Mouse (Mus musculus) cerebellum, postnatal 4 days (tissue): Measurements from ENCODE around the gene Gars.

Source experiments
- DNase-seq, 2 experiments: peaks; one replicate each; pipeline ENCODE4 v3.0.0; 2022; ENCODE audit warnings: low spot score in 2 of 2, mixed read lengths in 1 of 2

Gars gene

GRCm38 (mm10) chr6:55093431-55094146 lies 55.8 kb downstream of the Gars start:
- no peak for DNase-seq

- DNase-seq = no peak
These were observed 60.2 kb downstream of the Gars start for GRCm38 (mm10) chr6:55098030-55098429.

- no peak for DNase-seq
These were observed 60.8 kb downstream of the Gars start for GRCm38 (mm10) chr6:55098603-55099002.

GRCm38 (mm10) chr6:55108358-55108757 lies 70.6 kb downstream of the Gars start:
- no peak for DNase-seq

GRCm38 (mm10) chr6:55117325-55118109 lies 79.7 kb downstream of the Gars start:
- peak in 1 of 2 experiments; percentile 8 for DNase-seq

- no peak for DNase-seq
These were observed 85.2 kb downstream of the Gars start for GRCm38 (mm10) chr6:55123056-55123455.

GRCm38 (mm10) chr6:55126576-55126975 lies 88.8 kb downstream of the Gars start:
- DNase-seq = no peak

- DNase-seq = no peak
These were observed 90.6 kb downstream of the Gars start for GRCm38 (mm10) chr6:55128391-55128790.
